Mouse (Mus musculus): ENCODE measurements at regions not wholly inside any gene's neighbourhood (a gene's known extent, or its start where the extent isn't known, plus 50 kb on each side); places are given as distances from the start of the nearest gene placed in this dataset.
"Not testable (repeated sequence)": the region's sequence is repeated elsewhere in the genome, so short reads cannot be mapped to it uniquely, and the experiment has no call there.

DNA sequence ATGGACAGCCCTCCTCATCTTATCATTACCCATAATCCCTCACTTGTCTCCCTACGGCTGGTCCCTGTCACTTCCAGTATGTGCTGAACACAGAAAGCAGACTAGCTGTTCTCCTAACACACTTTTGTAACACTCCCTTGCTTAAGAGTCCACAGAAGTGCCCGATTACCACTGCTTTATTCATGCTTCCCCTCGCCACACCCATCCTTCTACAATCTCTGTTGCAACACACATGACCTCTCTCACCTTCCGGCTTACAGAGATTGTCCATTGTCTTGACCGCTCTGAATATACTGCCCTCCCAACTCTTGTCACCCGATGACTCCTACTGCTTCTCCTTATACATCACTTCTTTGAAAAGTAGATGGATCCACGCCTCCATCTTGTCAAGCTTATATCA, 132.9 kb downstream of the Snx18 start:
- in situ Hi-C loops (cut with MboI, MseI) = no loop called here

DNA sequence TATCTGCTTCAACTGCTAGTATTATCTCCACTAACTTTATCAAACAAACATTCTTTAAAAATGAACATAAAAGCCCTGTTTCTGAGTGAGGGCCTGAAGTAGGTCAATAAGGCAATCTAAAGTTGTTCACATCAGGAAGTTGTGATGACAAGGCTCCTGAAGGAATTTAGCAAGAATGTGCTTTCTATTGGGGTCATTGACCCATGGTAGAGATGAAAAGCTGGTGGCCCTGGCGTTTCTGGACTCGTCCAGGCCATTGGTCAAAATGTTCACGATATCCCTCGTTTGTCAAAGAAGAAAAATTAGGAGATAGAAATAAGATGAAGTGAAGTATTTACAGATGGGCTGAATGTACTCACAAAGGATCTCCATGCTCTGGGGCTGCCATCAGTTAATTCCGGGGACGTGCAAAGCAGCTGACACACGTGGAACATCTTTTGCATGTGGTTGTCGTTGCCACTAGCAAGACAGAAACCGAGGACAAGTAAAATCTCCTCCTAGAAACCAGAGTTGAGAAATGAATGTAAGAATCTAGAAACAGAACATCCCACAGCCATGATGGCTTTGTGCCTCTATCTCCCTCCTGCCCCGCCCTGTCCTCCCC, 134.1 kb downstream of the Snx18 start:
- in situ Hi-C loops (cut with MboI, MseI) = no loop called here

DNA sequence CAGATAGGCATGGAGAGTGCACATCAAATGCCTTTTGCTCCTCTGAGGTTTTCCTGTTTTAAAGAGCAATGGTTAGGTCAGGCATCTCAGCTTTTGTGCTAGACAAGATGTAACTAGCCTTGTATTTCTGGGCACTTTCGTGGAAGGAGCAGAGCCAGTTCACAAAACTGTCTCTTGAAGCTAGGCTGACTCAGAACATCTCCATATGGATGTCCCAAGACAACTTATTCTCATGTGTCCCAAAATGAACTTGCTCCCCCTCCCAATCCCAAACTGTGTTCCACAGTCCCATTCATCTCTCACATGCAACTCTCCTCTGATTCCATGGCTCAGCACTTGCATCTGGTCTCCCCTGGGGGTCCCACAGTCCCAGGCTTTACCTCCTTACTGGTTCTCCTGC, 135.5 kb downstream of the Snx18 start:
- in situ Hi-C loops (cut with MboI, MseI) = no loop called here

DNA sequence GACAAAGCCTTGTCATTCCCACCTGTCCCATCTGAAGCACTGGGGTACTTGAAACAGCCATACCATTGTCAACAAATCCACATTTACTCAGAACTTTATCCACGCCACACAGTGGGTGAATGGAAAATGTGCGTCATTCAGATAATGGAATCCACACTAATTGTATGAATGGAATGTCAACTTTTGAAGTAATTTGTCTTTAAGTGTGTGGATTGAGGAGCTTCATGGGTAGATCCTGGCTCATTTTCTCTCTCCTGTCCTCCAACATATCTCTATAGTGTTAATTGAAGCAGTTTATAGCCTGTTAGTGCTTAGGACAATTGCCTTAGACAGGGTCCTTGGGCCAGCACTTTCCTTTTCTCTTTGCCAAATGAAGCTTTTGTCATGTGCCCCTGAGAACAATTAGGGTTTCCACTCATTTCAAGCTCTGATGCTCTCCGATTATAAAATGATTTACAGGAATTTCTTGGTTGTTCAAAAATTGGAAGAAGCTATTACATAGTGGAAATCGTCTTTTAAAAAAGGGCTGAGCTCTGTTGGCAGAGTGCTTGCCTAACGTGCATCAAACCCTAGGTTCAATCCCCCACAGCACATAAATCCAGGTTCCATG, 140.4 kb downstream of the Snx18 start:
- in situ Hi-C loops (cut with MboI, MseI) = no loop called here

DNA sequence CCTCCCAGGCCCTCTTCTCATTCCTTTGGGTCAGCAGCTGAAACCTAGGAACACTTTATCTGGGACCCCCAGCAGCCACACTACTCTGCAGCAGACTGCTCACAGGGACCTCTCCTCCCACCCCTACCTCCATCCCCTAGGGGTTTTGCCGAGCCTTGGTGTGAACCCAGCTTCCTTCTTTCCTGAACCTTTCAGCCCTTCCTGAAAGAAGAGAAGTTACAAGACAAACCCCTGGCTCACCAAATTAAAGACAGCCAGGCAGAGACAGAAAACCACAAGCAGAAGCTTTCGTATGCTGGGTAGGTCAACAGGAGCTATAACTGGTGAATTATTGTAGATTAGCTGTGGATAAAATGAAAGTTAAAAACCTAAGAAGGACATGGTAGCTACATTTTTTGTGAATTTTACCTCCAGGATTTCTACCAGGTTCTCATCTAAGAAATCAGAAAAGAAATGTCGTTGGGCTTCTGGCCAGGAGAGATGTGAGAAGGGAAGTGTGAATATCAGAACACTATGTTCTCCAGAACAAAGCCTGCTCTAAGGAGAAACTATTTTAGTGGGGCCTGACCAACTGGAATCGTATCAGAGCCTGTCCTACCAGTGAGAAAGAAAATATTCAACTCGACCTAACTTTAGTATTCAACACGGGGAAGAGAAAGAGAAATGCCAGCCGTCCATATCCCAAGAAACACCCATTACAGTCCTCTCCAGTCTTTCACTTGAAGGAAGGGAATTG, 147.4 kb downstream of the Snx18 start:
- in situ Hi-C loops (cut with MboI, MseI) = no loop called here

DNA sequence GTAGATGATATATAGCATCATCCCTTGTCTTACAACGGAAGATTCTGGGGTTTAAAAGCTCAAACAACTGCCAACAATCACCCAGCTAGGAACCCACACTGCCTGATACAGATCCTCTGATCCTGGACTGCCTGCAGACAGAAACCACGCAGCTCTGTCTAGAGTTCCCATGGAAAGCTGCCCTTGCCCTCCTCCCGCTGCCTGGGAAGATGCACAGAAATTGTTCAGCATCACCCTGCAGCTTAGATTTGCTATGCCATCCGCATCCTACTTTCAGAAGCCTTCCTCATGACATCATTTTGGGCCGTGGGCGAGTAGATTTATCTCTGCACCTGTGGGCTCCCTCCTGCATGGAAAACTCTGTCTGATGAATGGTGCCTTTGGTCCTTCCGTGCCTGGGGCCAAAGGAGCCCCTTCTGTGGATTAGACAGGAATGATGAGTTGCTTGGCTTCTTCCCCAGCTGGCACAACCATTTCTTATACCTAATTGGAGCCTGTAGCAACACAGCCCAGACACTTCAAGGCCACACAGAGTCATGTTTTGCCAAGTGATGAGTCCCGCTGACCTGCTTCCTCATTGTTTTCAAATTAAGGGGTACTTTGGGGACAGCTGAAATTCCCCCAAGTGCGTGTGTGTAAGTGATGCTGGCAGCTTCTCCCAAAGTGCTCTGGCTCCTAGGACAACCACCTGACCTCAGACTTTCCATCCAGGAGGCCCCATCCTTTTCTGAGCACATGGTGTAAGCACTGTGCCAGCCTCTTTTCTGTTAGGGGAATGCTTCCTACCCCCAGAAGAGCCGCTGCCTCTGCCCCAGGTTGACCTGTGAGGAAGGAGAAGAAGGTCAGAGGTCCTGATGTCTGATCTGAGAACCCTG, 153.9 kb downstream of the Snx18 start:
- in situ Hi-C loops (cut with MboI, MseI) = no loop called here

- in situ Hi-C loops (cut with MboI, MseI) = no loop called here
Measured at GRCm38 (mm10) chr13:113463420-113463819, 154.9 kb downstream of the Snx18 start.

DNA sequence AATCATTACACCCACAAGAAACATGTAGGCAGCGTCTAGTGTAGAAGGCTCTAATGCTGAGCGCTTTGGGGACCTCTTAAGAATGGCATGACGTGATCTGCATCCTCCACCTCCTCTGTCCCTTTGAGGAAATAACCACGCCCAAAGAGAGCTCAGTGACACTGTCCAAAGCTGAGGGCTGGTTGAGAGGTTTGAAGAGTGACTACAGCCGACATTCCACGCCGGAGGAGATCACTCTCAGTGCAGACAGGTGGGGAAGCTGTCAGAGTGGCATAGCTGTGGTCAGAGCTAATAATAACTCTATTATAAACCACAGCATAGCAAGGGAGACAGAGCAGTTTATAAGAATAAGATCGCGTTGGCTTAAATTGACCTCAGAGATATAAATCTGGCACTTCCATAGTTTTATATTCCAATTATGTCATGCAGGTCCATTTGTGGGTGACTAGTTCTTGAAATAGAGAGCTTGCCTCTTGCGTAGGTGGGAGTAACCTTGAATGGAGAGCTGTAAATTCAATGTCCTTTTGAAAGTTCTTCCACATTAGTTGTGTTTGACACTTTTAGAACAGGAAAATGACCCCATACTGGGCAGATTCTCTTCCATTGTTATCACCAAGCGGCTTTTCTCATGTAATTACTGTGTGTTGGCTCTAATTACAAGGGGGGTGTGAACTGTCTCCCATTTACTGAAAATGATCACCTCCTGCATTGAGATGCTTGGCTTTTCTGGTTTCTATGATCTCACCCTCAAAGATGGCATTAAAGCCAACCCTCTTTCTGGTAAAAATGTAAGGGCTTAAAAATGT, 161.7 kb downstream of the BC067074 start:
- in situ Hi-C loops (cut with MboI, MseI) = no loop called here

- in situ Hi-C loops (cut with MboI, MseI) = no loop called here
Measured at GRCm38 (mm10) chr13:113448378-113448777, 155.4 kb downstream of the BC067074 start.

GRCm38 (mm10) chr13:113446226-113446625, 153.3 kb downstream of the BC067074 start:
- in situ Hi-C loops (cut with MboI, MseI) = no loop called here

- in situ Hi-C loops (cut with MboI, MseI) = not testable (repeated sequence)
Measured at GRCm38 (mm10) chr13:113444481-113444880, 151.5 kb downstream of the BC067074 start.

GRCm38 (mm10) chr13:113443078-113443477, 150.1 kb downstream of the BC067074 start:
- in situ Hi-C loops (cut with MboI, MseI) = no loop called here

DNA sequence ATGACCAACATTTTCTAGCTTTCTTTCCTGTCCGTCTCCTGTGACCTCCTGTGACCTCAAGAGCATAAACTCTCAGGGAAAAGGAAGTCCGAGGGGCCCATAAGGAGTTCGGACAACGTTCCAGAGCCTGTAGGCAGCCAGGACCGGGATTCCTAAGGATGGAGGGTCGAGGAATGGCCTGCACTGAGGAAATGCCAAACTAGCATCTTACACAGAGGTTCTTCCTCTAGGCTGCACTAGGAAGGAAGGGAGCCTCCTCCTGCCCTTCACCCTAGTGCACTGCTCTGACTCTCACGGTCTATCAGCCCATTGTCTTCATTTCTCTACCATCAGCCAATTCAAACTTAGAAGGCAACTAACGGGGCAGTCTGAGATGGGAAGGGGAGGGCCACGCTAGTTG, 149.2 kb downstream of the BC067074 start:
- in situ Hi-C loops (cut with MboI, MseI) = no loop called here

DNA sequence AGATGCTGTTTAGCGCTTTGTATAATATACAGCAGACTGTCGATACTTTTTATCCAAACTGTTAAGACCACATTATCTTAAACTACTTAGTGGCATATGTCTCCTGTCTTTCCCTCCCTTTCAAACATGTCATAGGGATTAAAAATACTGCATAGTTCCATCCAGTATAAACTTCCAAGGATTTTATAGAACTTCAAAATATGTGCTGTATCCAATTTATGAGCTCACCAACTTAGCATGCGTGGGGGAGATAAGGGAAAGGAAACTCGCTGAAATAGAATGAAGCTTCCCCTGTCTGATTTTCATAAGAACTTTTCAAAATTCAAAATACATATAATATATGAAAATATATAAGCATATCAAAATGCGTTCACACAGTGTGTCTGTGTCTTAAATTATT, 147.2 kb downstream of the BC067074 start:
- in situ Hi-C loops (cut with MboI, MseI) = no loop called here

- in situ Hi-C loops (cut with MboI, MseI) = no loop called here
Measured at GRCm38 (mm10) chr13:113439516-113439915, 146.6 kb downstream of the BC067074 start.

DNA sequence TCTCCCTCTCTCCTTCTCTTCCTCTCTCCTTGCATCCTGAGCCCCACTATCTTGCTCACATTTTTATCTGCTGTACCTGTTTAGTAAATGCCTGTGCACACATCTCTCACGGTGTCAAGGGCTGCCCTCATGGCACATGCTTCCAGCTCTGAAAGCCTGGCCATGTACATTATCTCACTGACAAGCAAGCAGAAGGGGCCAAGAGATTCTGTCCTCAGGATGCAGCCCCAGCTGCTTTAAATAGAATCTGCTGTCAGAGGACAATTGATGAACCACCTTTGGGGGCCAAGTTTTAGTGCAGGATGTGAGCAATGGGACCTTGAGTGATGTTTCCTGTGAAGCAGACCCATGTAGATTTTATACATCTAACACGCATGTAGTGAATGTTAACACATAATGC, 145.9 kb downstream of the BC067074 start:
- in situ Hi-C loops (cut with MboI, MseI) = no loop called here

- in situ Hi-C loops (cut with MboI, MseI) = no loop called here
Measured at GRCm38 (mm10) chr13:113436288-113436687, 143.3 kb downstream of the BC067074 start.

DNA sequence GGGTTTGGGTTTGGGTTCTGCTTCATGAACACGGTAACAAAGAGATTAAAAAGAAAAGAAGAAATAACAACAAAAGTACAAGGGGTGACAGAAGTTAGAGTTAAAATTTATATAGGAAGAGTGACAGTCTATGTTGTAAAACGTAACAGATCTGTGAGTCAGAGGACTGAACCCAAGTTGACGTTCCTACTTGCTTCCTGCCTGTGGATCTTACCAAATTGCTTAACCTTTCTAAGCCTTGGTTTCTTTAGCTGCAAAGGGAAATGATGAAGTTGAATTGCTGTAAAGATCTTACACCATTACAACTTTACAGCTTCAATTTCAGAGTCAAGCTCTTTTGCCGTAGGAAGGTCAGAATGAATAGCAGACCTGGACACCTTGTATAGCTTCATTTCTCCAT, 142.2 kb downstream of the BC067074 start:
- in situ Hi-C loops (cut with MboI, MseI) = no loop called here

DNA sequence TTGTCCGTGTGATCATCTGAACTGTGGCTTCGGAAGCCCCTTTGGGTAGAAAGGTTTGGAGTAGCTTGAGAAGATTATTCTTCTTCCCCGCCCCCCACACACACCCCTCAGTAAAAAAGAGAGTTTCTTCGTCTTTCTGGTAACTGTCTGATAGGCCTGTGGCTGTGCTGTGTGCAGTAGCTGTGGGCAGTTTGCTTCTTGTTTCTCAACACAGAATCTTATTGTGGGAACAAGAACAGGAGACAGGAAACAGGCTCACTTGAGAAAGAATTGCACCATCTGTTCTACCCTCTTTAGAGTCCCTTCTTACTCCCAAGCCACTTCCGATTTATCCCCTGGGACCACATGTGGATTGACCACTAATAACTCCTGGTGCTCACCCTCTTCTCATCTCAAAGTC, 140.5 kb downstream of the BC067074 start:
- in situ Hi-C loops (cut with MboI, MseI) = no loop called here

DNA sequence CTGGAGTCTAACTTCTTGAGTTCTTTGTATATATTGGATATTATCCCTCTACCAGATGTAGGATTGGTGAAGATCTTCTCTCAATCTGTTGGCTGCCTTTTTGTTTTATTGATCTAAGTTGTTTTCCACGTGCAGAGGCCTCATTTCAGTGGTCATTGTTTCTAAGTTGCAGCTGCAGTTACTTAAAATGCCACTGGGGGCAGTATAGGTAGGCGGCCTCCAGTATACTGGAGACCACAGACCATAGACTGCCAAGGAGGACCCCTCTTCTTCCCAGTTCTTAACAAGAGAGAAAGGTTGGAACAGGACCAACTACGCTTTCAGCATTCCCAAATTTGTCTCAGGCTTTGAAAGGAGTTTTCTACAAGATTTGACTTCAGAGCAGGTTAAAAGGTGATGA, 136.7 kb downstream of the BC067074 start:
- in situ Hi-C loops (cut with MboI, MseI) = no loop called here
